Comparison of ENCODE assay signal across 9 mouse cellular contexts in genomic region chr3:101506970-101507702, GRCm38 (mm10).
A peak's percentile ranks its signal among the peaks of the same experiment; 100 is the strongest.
DNase-seq lines count a peak whose midpoint lies in the region; ATAC-seq lines count a peak whose summit lies in the region.
"Had no signal": no experiment of that assay in that cellular context is flagged by ENCODE, and none has a peak within 500 bp of the region (broad histone marks: within the 10 kb centered on the region; RNA-seq: fewer than 3 reads in every experiment).

No protein-coding gene starts in this region.

- peaks cover 22% of the 10 kb centered on the region for H3K4me1 ChIP-seq in forebrain, embryonic 10.5 days
- H3K4me1 ChIP-seq in forebrain, embryonic 12.5 days = peaks cover 14% of the 10 kb centered on the region
- peaks cover 23% of the 10 kb centered on the region for H3K4me1 ChIP-seq in kidney, embryonic 14.5 days (ENCODE audit: control insufficient read depth, insufficient read depth, low read length)

- no peak for DNase-seq in forebrain, embryonic 10.5 days (ENCODE audit: extremely low spot score, low spot score)
- peak; percentile 76 for DNase-seq in heart, adult 8-10 months (ENCODE audit: low spot score)
- peak; percentile 88 for DNase-seq in lung, postnatal 36 days
- no peak for DNase-seq in frontal cortex, adult 2 months (ENCODE audit: extremely low spot score in 1 of 2, low spot score in 1 of 2)
- DNase-seq in c-Kit-positive CD71-positive TER-119-positive erythroid progenitor cells, embryonic 14.5 days (ENCODE audit: low spot score) = no peak
- DNase-seq in cerebellum, adult 9-10 months = no peak

- no peak overlapping the region for H3K4me3 ChIP-seq in forebrain, embryonic 10.5 days
- H3K4me3 ChIP-seq in forebrain, embryonic 12.5 days (replicated peaks) = no peak overlapping the region
- no peak overlapping the region for H3K4me3 ChIP-seq in kidney, embryonic 14.5 days (ENCODE audit: low read length)
- H3K4me3 ChIP-seq: midbrain, embryonic 12.5 days had no signal

- ATAC-seq in forebrain, embryonic 12.5 days (ENCODE audit: low FRiP score) = no peak
- ATAC-seq in kidney, embryonic 14.5 days (ENCODE audit: low FRiP score, low TSS enrichment) = no peak

- peaks cover 7% of the 10 kb centered on the region for H3K9me3 ChIP-seq in forebrain, embryonic 10.5 days
- 0 out of 2 replicates have a peak, but pooled peaks cover 8% of the 10 kb centered on the region for H3K9me3 ChIP-seq in forebrain, embryonic 12.5 days
- H3K9me3 ChIP-seq in kidney, embryonic 14.5 days (ENCODE audit: control insufficient read depth, low read length) = peaks cover 6% of the 10 kb centered on the region

- no peak overlapping the region for H3K4me2 ChIP-seq in forebrain, embryonic 12.5 days
- H3K4me2 ChIP-seq in kidney, embryonic 14.5 days (replicated peaks; ENCODE audit: low read depth, low read length) = no peak overlapping the region
- H3K4me2 ChIP-seq: midbrain, embryonic 12.5 days had no signal

- 78% methylated on average over 14 of the region's 14 CpGs for WGBS in forebrain, embryonic 10.5 days
- 78% methylated on average over 14 of the region's 14 CpGs for WGBS in forebrain, embryonic 12.5 days
- WGBS in kidney, embryonic 14.5 days = 45% methylated on average over 14 of the region's 14 CpGs

- no peak overlapping the region for H3K9ac ChIP-seq in forebrain, embryonic 12.5 days
- no peak overlapping the region for H3K9ac ChIP-seq in kidney, embryonic 14.5 days (ENCODE audit: low read depth, low read length)
- H3K9ac ChIP-seq: midbrain, embryonic 12.5 days had no signal

- peak overlapping the region; percentile 73 for H3K27ac ChIP-seq in forebrain, embryonic 10.5 days
- no peak overlapping the region for H3K27ac ChIP-seq in forebrain, embryonic 12.5 days
- peak overlapping the region; percentile 37; the same call in 1 of the 2 replicates for H3K27ac ChIP-seq in kidney, embryonic 14.5 days (ENCODE audit: low read depth, low read length)

- H3K36me3 ChIP-seq in forebrain, embryonic 10.5 days (replicated peaks) = no peaks in the 10 kb centered on the region
- no peaks in the 10 kb centered on the region for H3K36me3 ChIP-seq in forebrain, embryonic 12.5 days (replicated peaks)
- no peaks in the 10 kb centered on the region for H3K36me3 ChIP-seq in kidney, embryonic 14.5 days (ENCODE audit: control insufficient read depth, insufficient read depth, low read length)
- H3K36me3 ChIP-seq: midbrain, embryonic 12.5 days had no signal

- peaks cover 36% of the 10 kb centered on the region for H3K27me3 ChIP-seq in forebrain, embryonic 10.5 days (ENCODE audit: poor library complexity, severe bottlenecking)
- H3K27me3 ChIP-seq in forebrain, embryonic 12.5 days = peaks cover 4% of the 10 kb centered on the region; the same call in 1 of the 2 replicates
- no peaks in the 10 kb centered on the region for H3K27me3 ChIP-seq in kidney, embryonic 14.5 days (ENCODE audit: control insufficient read depth, insufficient read depth, low read length)

Comparison
In these comparisons a context has a peak if more than half of its experiments do, and no peak if none do; other contexts are left out.
1. DNase-seq: peak in heart, adult 8-10 months (single experiment) and lung, postnatal 36 days (single experiment); none in forebrain, embryonic 10.5 days (single experiment), frontal cortex, adult 2 months (0 of 2), c-Kit-positive CD71-positive TER-119-positive erythroid progenitor cells, embryonic 14.5 days (single experiment) and cerebellum, adult 9-10 months (single experiment).